Mouse (Mus musculus): ENCODE measurements around the gene Gipr. TPM values are rescaled to one million over a fixed set of nuclear protein-coding genes. Genes with fewer than 3 reads are reported as not detected.

Gipr gene
- polyA plus RNA-seq, 1 experiment from 2014 or later, result 1.1 TPM

GRCm38 (mm10) chr7:19146793-19147192 lies 19.1 kb downstream of the Gipr start:
- Histone ChIP-seq H3K27ac (no peak overlapping the region), H3K4me1 (peaks cover 18% of the 10 kb centered on the region), H3K36me3 (replicated peaks) (peaks cover 28% of the 10 kb centered on the region), H3K27me3 (no peaks in the 10 kb centered on the region), H3K4me3 (replicated peaks) (no peak overlapping the region), H3K4me2 (no peak overlapping the region), H3K9ac (no peak overlapping the region), H3K9me3 (no peaks in the 10 kb centered on the region)
- no peak for ATAC-seq (ENCODE audit: low FRiP score)
- 90% methylated on average over 10 of the region's 10 CpGs for WGBS

GRCm38 (mm10) chr7:19137380-19137779 lies 28.5 kb downstream of the Gipr start:
- Histone ChIP-seq H3K27ac (no peak overlapping the region), H3K9ac (no peak overlapping the region), H3K4me3 (replicated peaks) (no peak overlapping the region), H3K9me3 (no peaks in the 10 kb centered on the region), H3K27me3 (no peaks in the 10 kb centered on the region), H3K36me3 (replicated peaks) (peaks cover 63% of the 10 kb centered on the region), H3K4me1 (no peaks in the 10 kb centered on the region), H3K4me2 (no peak overlapping the region)
- 51% methylated on average over 5 of the region's 5 CpGs for WGBS
- ATAC-seq (ENCODE audit: low FRiP score), result no peak

GRCm38 (mm10) chr7:19136673-19137334 lies 29.1 kb downstream of the Gipr start:
- Histone ChIP-seq H3K27ac (no peak overlapping the region), H3K36me3 (replicated peaks) (peaks cover 58% of the 10 kb centered on the region)
- no peak for ATAC-seq (ENCODE audit: low FRiP score)

GRCm38 (mm10) chr7:19136168-19136567 lies 29.8 kb downstream of the Gipr start:
- H3K27ac ChIP-seq, result no peak overlapping the region
- no peaks in the 10 kb centered on the region for H3K9me3 ChIP-seq
- H3K9ac ChIP-seq, result no peak overlapping the region
- no peaks in the 10 kb centered on the region for H3K27me3 ChIP-seq
- peaks cover 54% of the 10 kb centered on the region for H3K36me3 ChIP-seq (replicated peaks)
- H3K4me1 ChIP-seq, result peaks cover 6% of the 10 kb centered on the region
- no peak for ATAC-seq (ENCODE audit: low FRiP score)
- H3K4me2 ChIP-seq, result no peak overlapping the region
- 95% methylated on average over 13 of the region's 13 CpGs for WGBS
- no peak overlapping the region for H3K4me3 ChIP-seq (replicated peaks)

More at GRCm38 (mm10) chr7:19136673-19137334, 29.1 kb downstream of the Gipr start:
- Histone ChIP-seq H3K4me3 (replicated peaks) (no peak overlapping the region), H3K9ac (no peak overlapping the region), H3K27me3 (no peaks in the 10 kb centered on the region), H3K4me2 (no peak overlapping the region), H3K4me1 (peaks cover 3% of the 10 kb centered on the region), H3K9me3 (no peaks in the 10 kb centered on the region)
- WGBS, result 94% methylated on average over 38 of the region's 38 CpGs

DNA sequence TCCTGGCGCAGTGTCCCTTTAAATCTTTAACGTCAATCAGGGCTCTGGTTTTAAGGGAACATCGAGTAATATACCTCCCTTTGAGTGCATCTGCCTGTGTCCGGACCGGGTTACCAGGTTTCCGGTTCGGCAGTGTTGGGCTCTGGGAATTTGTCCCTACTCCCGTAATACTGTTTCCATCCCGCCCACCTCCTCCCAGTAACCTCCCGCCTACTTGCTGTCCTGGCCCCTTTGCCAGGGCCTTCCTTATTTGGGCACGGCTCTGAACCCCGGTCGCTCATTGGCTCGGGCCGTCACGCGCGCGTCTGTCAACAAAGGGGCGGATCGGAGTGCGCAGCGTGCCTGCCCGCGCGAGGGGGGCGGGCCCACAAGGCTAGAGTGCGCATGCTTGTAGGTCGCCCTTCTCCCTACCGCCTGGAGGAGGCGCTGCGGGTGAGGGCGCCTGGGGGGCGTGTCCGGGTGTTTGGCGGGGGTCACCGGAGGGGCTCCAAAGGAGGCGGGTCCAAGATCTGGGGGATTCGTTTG lies 34.5 kb downstream of the Gipr start:
- Histone ChIP-seq H3K4me1 (peaks cover 13% of the 10 kb centered on the region), H3K9me3 (no peaks in the 10 kb centered on the region)
- under 1% methylated on average over 39 of the region's 39 CpGs for WGBS

GRCm38 (mm10) chr7:19130657-19131056 lies 35.3 kb downstream of the Gipr start:
- Histone ChIP-seq H3K27me3 (no peaks in the 10 kb centered on the region), H3K4me2 (peak overlapping the region; percentile 64), H3K4me3 (replicated peaks) (peak overlapping the region; percentile 42; the same call in 1 of the 2 replicates), H3K9ac (peak overlapping the region; percentile 56), H3K9me3 (no peaks in the 10 kb centered on the region), H3K4me1 (peaks cover 13% of the 10 kb centered on the region), H3K27ac (peak overlapping the region; percentile 91), H3K36me3 (replicated peaks) (peaks cover 16% of the 10 kb centered on the region)
- no peak for ATAC-seq (ENCODE audit: low FRiP score)
- 42% methylated on average over 4 of the region's 4 CpGs for WGBS

More for the DNA sequence above, 34.5 kb downstream of the Gipr start:
- H3K36me3 ChIP-seq (replicated peaks), result peaks cover 18% of the 10 kb centered on the region
- H3K27me3 ChIP-seq, result no peaks in the 10 kb centered on the region
- H3K4me3 ChIP-seq (replicated peaks), result peak overlapping the region; percentile 42
- peak overlapping the region; percentile 56 for H3K9ac ChIP-seq
- ATAC-seq (ENCODE audit: low FRiP score), result peak; percentile 99
- peak overlapping the region; percentile 64 for H3K4me2 ChIP-seq
- peak overlapping the region; percentile 91 for H3K27ac ChIP-seq

- Histone ChIP-seq H3K4me3 (replicated peaks) (no peak overlapping the region), H3K4me2 (no peak overlapping the region), H3K27me3 (no peaks in the 10 kb centered on the region), H3K9ac (no peak overlapping the region), H3K4me1 (peaks cover 13% of the 10 kb centered on the region), H3K27ac (no peak overlapping the region), H3K9me3 (no peaks in the 10 kb centered on the region), H3K36me3 (replicated peaks) (0 out of 2 replicates have a peak, but pooled peaks cover 12% of the 10 kb centered on the region)
- WGBS, result 95% methylated on average over 5 of the region's 5 CpGs
- ATAC-seq (ENCODE audit: low FRiP score), result no peak
Observed at GRCm38 (mm10) chr7:19129396-19129795, 36.5 kb downstream of the Gipr start.

- ATAC-seq (ENCODE audit: low FRiP score), result no peak
- WGBS, result 97% methylated on average over 5 of the region's 5 CpGs
Observed at GRCm38 (mm10) chr7:19127744-19128143, 38.2 kb downstream of the Gipr start.

DNA sequence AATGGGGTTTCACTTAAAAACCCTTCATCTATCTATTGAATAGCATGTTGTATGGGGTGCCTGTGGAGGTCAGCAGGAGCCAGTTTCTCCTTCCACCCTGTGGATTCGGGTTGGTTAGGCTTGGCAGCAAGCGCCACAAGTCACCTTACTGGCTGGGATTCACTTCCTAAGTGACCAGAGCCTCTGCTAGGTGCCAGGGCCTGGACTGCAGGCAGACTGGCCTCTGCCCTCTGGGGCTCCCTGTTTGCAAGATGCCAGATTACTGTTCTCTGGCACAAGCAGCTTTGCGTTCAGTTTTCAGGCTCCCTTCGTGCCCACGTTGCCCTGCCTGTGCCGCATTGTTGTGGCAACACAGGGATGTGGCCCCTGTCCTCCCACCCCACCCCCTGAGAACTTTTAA lies 41.2 kb downstream of the Gipr start:
- 90% methylated on average over 6 of the region's 6 CpGs for WGBS
- Histone ChIP-seq H3K27me3 (no peaks in the 10 kb centered on the region), H3K9me3 (no peaks in the 10 kb centered on the region), H3K27ac (no peak overlapping the region), H3K36me3 (replicated peaks) (0 out of 2 replicates have a peak, but pooled peaks cover 12% of the 10 kb centered on the region), H3K4me1 (peaks cover 13% of the 10 kb centered on the region), H3K4me3 (replicated peaks) (no peak overlapping the region), H3K9ac (no peak overlapping the region), H3K4me2 (no peak overlapping the region)
- ATAC-seq (ENCODE audit: low FRiP score), result no peak

More at GRCm38 (mm10) chr7:19127744-19128143, 38.2 kb downstream of the Gipr start:
- Histone ChIP-seq H3K36me3 (replicated peaks) (0 out of 2 replicates have a peak, but pooled peaks cover 12% of the 10 kb centered on the region), H3K9ac (no peak overlapping the region), H3K27ac (no peak overlapping the region), H3K4me1 (peaks cover 13% of the 10 kb centered on the region), H3K9me3 (no peaks in the 10 kb centered on the region), H3K4me2 (no peak overlapping the region), H3K4me3 (replicated peaks) (no peak overlapping the region), H3K27me3 (no peaks in the 10 kb centered on the region)

GRCm38 (mm10) chr7:19121686-19122085 lies 44.2 kb downstream of the Gipr start:
- 95% methylated on average over 4 of the region's 4 CpGs for WGBS
- no peak overlapping the region for H3K4me3 ChIP-seq (replicated peaks)
- ATAC-seq (ENCODE audit: low FRiP score), result no peak

GRCm38 (mm10) chr7:19119631-19120429 lies 46.1 kb downstream of the Gipr start, which contains the start of gene Fbxo46:
Fbxo46 (plus strand) TSS chr7:19119859.
- peak within 1 kb of the TSS; percentile 74 for H3K4me3 ChIP-seq (replicated peaks)
- H3K4me2 ChIP-seq, result peak within 1 kb of the TSS; percentile 86
- H3K4me1 ChIP-seq, result peaks cover 20% of the 10 kb centered on the region
- peaks cover 11% of the 10 kb centered on the region for H3K9me3 ChIP-seq
- H3K27me3 ChIP-seq, result peaks cover 12% of the 10 kb centered on the region
- H3K36me3 ChIP-seq (replicated peaks), result no peaks in the 10 kb centered on the region
- WGBS, result 2% methylated on average over 34 of the region's 34 CpGs
- H3K27ac ChIP-seq, result peak within 1 kb of the TSS; percentile 58; the same call in 1 of the 2 replicates
- peak; percentile 95 for ATAC-seq (ENCODE audit: low FRiP score)
- H3K9ac ChIP-seq, result peak within 1 kb of the TSS; percentile 80

More at GRCm38 (mm10) chr7:19121686-19122085, 44.2 kb downstream of the Gipr start:
- H3K27me3 ChIP-seq, result peaks cover 12% of the 10 kb centered on the region
- H3K9ac ChIP-seq, result no peak overlapping the region
- peaks cover 20% of the 10 kb centered on the region for H3K4me1 ChIP-seq
- 0 out of 2 replicates have a peak, but pooled peaks cover 7% of the 10 kb centered on the region for H3K36me3 ChIP-seq (replicated peaks)
- no peak overlapping the region for H3K27ac ChIP-seq
- H3K4me2 ChIP-seq, result no peak overlapping the region
- H3K9me3 ChIP-seq, result peaks cover 11% of the 10 kb centered on the region

DNA sequence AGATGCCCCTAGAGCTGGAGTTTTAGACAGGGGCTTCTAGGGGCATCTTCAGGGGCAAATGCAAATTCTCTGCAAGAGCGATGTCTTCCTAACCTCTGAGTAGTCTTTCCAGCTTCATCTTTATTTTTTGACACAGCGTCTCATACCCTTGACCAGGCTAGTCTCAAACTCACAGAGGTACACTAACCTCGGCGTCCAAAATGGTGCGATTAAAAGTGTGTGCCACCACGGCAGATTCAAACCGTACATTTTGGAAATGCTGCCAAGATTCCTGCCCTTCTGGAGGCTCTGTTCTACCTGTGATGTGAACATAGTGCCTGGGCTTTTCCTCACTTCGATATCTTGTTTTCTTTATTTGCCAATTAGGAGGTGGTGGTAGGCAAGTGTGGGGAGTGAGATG lies 46.8 kb downstream of the Gipr start:
- H3K36me3 ChIP-seq (replicated peaks), result no peaks in the 10 kb centered on the region
- H3K4me2 ChIP-seq, result no peak overlapping the region
- 92% methylated on average over 8 of the region's 8 CpGs for WGBS
- peaks cover 12% of the 10 kb centered on the region for H3K27me3 ChIP-seq
- H3K9ac ChIP-seq, result no peak overlapping the region
- peak; percentile 28; the same call in 1 of the 2 replicates for ATAC-seq (ENCODE audit: low FRiP score)
- no peak overlapping the region for H3K27ac ChIP-seq
- H3K4me1 ChIP-seq, result peaks cover 20% of the 10 kb centered on the region
- H3K9me3 ChIP-seq, result peaks cover 11% of the 10 kb centered on the region
- 0 out of 2 replicates have a peak overlapping the region, but pooled peaks have one; percentile 74 for H3K4me3 ChIP-seq (replicated peaks)
